Mouse (Mus musculus) heart, adult 2 months (tissue): ENCODE data around the gene Ano1.

Experiments
- CTCF ChIP-seq: fragments of 200-600 bp; IDR thresholded peaks from 2 replicates; pipeline ENCODE4 v1.8.1; 2022; ENCODE audit warnings: antibody characterized with exemption, mild to moderate bottlenecking, moderate library complexity
- POLR2A ChIP-seq: fragments of 200-500 bp; IDR thresholded peaks from 2 replicates; pipeline ENCODE4 v1.6.1; 2011; ENCODE audit warnings: mild to moderate bottlenecking, low read depth, low read length, control low read depth; ENCODE audit not compliant: insufficient read depth

DNA sequence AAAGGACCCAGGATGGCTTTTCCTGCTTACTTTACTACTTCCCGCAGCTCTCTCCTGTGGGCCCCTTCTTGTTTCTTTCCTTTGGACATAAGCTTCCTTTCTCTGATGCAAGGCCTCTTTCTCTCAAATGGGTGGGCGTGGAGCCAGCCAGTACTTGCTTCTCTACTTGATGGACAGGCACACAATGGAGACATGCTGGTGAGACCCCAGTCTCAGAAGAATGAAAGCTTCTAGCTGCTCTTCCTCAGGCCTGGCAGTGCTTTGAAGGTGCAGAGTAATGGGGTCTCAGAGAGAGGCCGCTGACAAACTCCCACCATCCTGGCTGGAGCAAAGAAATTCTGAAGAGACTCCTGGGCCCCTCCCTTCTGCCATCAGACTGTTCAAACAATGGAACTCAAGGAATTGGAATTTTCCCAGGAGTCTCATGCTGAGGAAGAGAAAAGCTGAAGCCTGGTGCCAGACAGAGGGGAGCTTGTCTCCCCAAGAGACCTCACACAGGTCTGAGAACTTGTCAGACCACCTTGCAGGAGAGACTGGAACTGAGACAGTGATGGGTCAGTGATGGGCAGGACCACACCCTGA, 123.3 kb downstream of the Ano1 start:
- TF ChIP-seq CTCF = no peak
- no peak for TF ChIP-seq POLR2A
